Mouse (Mus musculus) CH12.LX (cell line): ENCODE measurements around the gene Nrxn3. TPM values are rescaled to one million over a fixed set of nuclear protein-coding genes. Genes with fewer than 3 reads are reported as not detected.

Experiments
- DNase-seq: peaks from one replicate; pipeline ENCODE4 v3.0.0-alpha.2; 2013; ENCODE audit errors: extremely low read depth
- H3K27ac ChIP-seq: 2 replicates; pipeline ENCODE4 v1.5.1; 2012; ENCODE audit warnings: low read depth, mild to moderate bottlenecking, control low read depth, moderate library complexity; ENCODE audit not compliant: insufficient read depth
- H3K27me3 ChIP-seq: replicated peaks from 2 replicates; pipeline ENCODE3; 2012; ENCODE audit warnings: inconsistent platforms
- H3K36me3 ChIP-seq, 2 experiments: replicated peaks in 1 of 2; 2 replicates each; pipeline versions ENCODE3 to v1.6.1; 2012; ENCODE audit warnings: inconsistent platforms in 1 of 2, low read length in 1 of 2, mild to moderate bottlenecking in 1 of 2, mixed read lengths in 1 of 2, moderate library complexity in 1 of 2; ENCODE audit not compliant: control insufficient read depth in 1 of 2, insufficient read depth in 1 of 2
- H3K4me1 ChIP-seq, 2 experiments: 2 replicates each; pipeline ENCODE4 v1.6.1; 2012; ENCODE audit warnings: inconsistent platforms in 1 of 2, moderate library complexity in 1 of 2; ENCODE audit not compliant: insufficient read depth in 2 of 2, control insufficient read depth in 1 of 2
- H3K4me2 ChIP-seq: 2 replicates; pipeline ENCODE4 v1.6.1; 2012; ENCODE audit warnings: low read depth, mild to moderate bottlenecking, control low read depth; ENCODE audit not compliant: poor library complexity, insufficient read depth, severe bottlenecking
- H3K4me3 ChIP-seq, 3 experiments: fragments of 150-350 bp in 1 of 3; sonication (generic) in 1 of 3; replicated peaks in 1 of 3; 2 replicates each; pipeline versions ENCODE3 to v1.5.1; 2011 to 2012; ENCODE audit warnings: low read depth in 2 of 3, low read length in 2 of 3, mild to moderate bottlenecking in 2 of 3, moderate library complexity in 2 of 3, control low read depth in 1 of 3, improper control_type of control experiment in 1 of 3, inconsistent platforms in 1 of 3, mixed read lengths in 1 of 3; ENCODE audit not compliant: poor library complexity in 1 of 3
- H3K79me2 ChIP-seq: replicated peaks from 2 replicates; pipeline ENCODE4 v1.6.1; 2012; ENCODE audit warnings: mild to moderate bottlenecking, moderate library complexity; ENCODE audit not compliant: control insufficient read depth, poor library complexity, insufficient read depth, severe bottlenecking; ENCODE audit errors: extremely low read depth
- H3K9ac ChIP-seq: 2 replicates; pipeline ENCODE4 v1.6.1; 2012; ENCODE audit warnings: low read depth, mild to moderate bottlenecking, control low read depth, moderate library complexity; ENCODE audit not compliant: insufficient read depth
- H3K9me3 ChIP-seq: replicated peaks from 2 replicates; pipeline ENCODE3; 2012; ENCODE audit warnings: low read length, inconsistent platforms, mixed read lengths
- CHD1 ChIP-seq: IDR thresholded peaks from 2 replicates; pipeline ENCODE4 v1.6.1; 2012; ENCODE audit warnings: low read depth, low read length, improper control_type of control experiment, inconsistent platforms
- CTCF ChIP-seq, 2 experiments: IDR thresholded peaks in 1 of 2; conservative IDR thresholded peaks in 1 of 2; 2 replicates each; pipeline ENCODE4 v1.5.1; 2011 to 2012; ENCODE audit warnings: low read depth in 2 of 2, low read length in 2 of 2, improper control_type of control experiment in 1 of 2, inconsistent platforms in 1 of 2, mild to moderate bottlenecking in 1 of 2, moderate library complexity in 1 of 2
- ELF1 ChIP-seq: IDR thresholded peaks from 2 replicates; pipeline ENCODE4 v1.6.1; 2014; ENCODE audit warnings: low read depth, mild to moderate bottlenecking, inconsistent platforms, low read length, improper control_type of control experiment
- EP300 ChIP-seq: IDR thresholded peaks from 2 replicates; pipeline ENCODE4 v1.6.1; 2011; ENCODE audit warnings: low read length, improper control_type of control experiment
- GABPA ChIP-seq: IDR thresholded peaks from 2 replicates; pipeline ENCODE4 v1.6.1; 2012; ENCODE audit warnings: low read depth, low read length, improper control_type of control experiment, inconsistent platforms; ENCODE audit not compliant: insufficient replicate concordance
- IRF4 ChIP-seq: IDR thresholded peaks from 2 replicates; pipeline ENCODE4 v1.6.1; 2014; ENCODE audit warnings: low read depth, mild to moderate bottlenecking, inconsistent platforms, low read length, improper control_type of control experiment
- JUN ChIP-seq: IDR thresholded peaks from 2 replicates; pipeline ENCODE4 v1.6.1; 2011; ENCODE audit warnings: low read depth, mild to moderate bottlenecking, low read length, improper control_type of control experiment, moderate library complexity; ENCODE audit not compliant: insufficient read depth
- KAT2A ChIP-seq: IDR thresholded peaks from 2 replicates; pipeline ENCODE4 v1.6.1; 2012; ENCODE audit warnings: low read length, improper control_type of control experiment, inconsistent platforms; ENCODE audit not compliant: insufficient replicate concordance
- MAX ChIP-seq: IDR thresholded peaks from 2 replicates; pipeline ENCODE4 v1.6.1; 2011; ENCODE audit warnings: low read length, improper control_type of control experiment
- MAZ ChIP-seq: IDR thresholded peaks from 2 replicates; pipeline ENCODE4 v1.6.1; 2012; ENCODE audit warnings: low read depth, mild to moderate bottlenecking, inconsistent platforms, low read length, improper control_type of control experiment, moderate library complexity
- MXI1 ChIP-seq: IDR thresholded peaks from 2 replicates; pipeline ENCODE4 v1.6.1; 2011; ENCODE audit warnings: mild to moderate bottlenecking, low read depth, low read length, improper control_type of control experiment
- NELFE ChIP-seq: IDR thresholded peaks from 2 replicates; pipeline ENCODE4 v1.6.1; 2011; ENCODE audit warnings: low read depth, low read length, improper control_type of control experiment
- PAX5 ChIP-seq: IDR thresholded peaks from 2 replicates; pipeline ENCODE4 v1.6.1; 2012; ENCODE audit warnings: low read length, inconsistent platforms, mixed read lengths
- POLR2A ChIP-seq: IDR thresholded peaks from 2 replicates; pipeline ENCODE4 v1.6.1; 2011; ENCODE audit warnings: low read depth, mild to moderate bottlenecking, improper control_type of control experiment, low read length
- RAD21 ChIP-seq: IDR thresholded peaks from 2 replicates; pipeline ENCODE4 v1.6.1; 2011; ENCODE audit warnings: low read depth, mild to moderate bottlenecking, low read length, improper control_type of control experiment, moderate library complexity
- RCOR1 ChIP-seq: conservative IDR thresholded peaks from 2 replicates; pipeline ENCODE4 v1.6.1; 2012; ENCODE audit warnings: low read depth, mild to moderate bottlenecking, inconsistent platforms, low read length, improper control_type of control experiment
- SIN3A ChIP-seq: IDR thresholded peaks from 2 replicates; pipeline ENCODE4 v1.6.1; 2012; ENCODE audit warnings: low read length, improper control_type of control experiment, inconsistent platforms
- SMC3 ChIP-seq: IDR thresholded peaks from 2 replicates; pipeline ENCODE4 v1.6.1; 2011; ENCODE audit warnings: low read depth, low read length, improper control_type of control experiment
- TCF12 ChIP-seq: IDR thresholded peaks from 2 replicates; pipeline ENCODE4 v1.6.1; 2014; ENCODE audit warnings: low read depth, mild to moderate bottlenecking, inconsistent platforms, low read length, improper control_type of control experiment
- USF1 ChIP-seq: IDR thresholded peaks from 2 replicates; pipeline ENCODE4 v1.6.1; 2014; ENCODE audit warnings: low read depth, mild to moderate bottlenecking, inconsistent platforms, low read length, improper control_type of control experiment
- ZC3H11A ChIP-seq: IDR thresholded peaks from 2 replicates; pipeline ENCODE4 v1.6.1; 2012; ENCODE audit warnings: low read depth, mild to moderate bottlenecking, inconsistent platforms, low read length, improper control_type of control experiment
- ZNF384 ChIP-seq: IDR thresholded peaks from 2 replicates; pipeline ENCODE4 v1.6.1; 2012; ENCODE audit warnings: low read depth, low read length, improper control_type of control experiment, inconsistent platforms
- dilution Hi-C: fragments of 300-500 bp; cut with MboI; formaldehyde crosslinking; loops from 2 replicates; pipeline ENCODE4 v1.14.3; 2020; ENCODE audit warnings: low sequenced_read_pairs; ENCODE audit not compliant: extremely low pct_unique_long_range_greater_than_20kb, extremely low pct_ligation_motif_present
- in situ Hi-C: fragments of 300-500 bp; cut with MboI; formaldehyde crosslinking; loops from 3 replicates; pipeline ENCODE4 v1.14.3; 2019; ENCODE audit warnings: low sequenced_read_pairs, low pct_ligation_motif_present, low pct_unique_long_range_greater_than_20kb, mixed read lengths
- polyA plus RNA-seq: library from polyadenylated mRNA; unstranded; fragments of >175 nt; gene quantifications from 2 replicates; pipeline ENCODE4 v1.2.1, GENCODE M21; 2012; ENCODE audit warnings: low read depth; ENCODE audit not compliant: insufficient read length
- total RNA-seq, 2 experiments: library from RNA; depleted of rRNA; stranded (reverse); fragments of 300-350 nt in 1 of 2; fragments of >200 nt in 1 of 2; gene quantifications; 2 replicates each; pipeline ENCODE4 v1.2.3; 2012 to 2014

Nrxn3 gene
- total and polyA plus RNA-seq, 3 experiments, result 0.04 to 0.17 (median 0.09) TPM

- no peaks in the 10 kb centered on the region for H3K27me3 ChIP-seq
These were observed 137.0 kb downstream of the Nrxn3 start for GRCm38 (mm10) chr12:88859456-88860345.

GRCm38 (mm10) chr12:88860397-88860796, 137.7 kb downstream of the Nrxn3 start:
- TF ChIP-seq RCOR1 (no peak), SMC3 (no peak), ZNF384 (no peak), NELFE (no peak), CHD1 (no peak), ZC3H11A (no peak), EP300 (no peak), USF1 (no peak), IRF4 (no peak), PAX5 (no peak)
- Histone ChIP-seq H3K4me3 (no peak overlapping the region), H3K27me3 (no peaks in the 10 kb centered on the region), H3K27ac (no peak overlapping the region), H3K79me2 (no peaks in the 10 kb centered on the region), H3K4me1 (no peaks in the 10 kb centered on the region), H3K36me3 (no peaks in the 10 kb centered on the region), H3K4me2 (no peak overlapping the region), H3K9me3 (no peaks in the 10 kb centered on the region), H3K9ac (no peak overlapping the region)
- no peak for DNase-seq
- in situ Hi-C loops (no loop called here), dilution Hi-C loops (no loop called here)

More at GRCm38 (mm10) chr12:88859456-88860345, 137.0 kb downstream of the Nrxn3 start:
- H3K9me3 ChIP-seq, result no peaks in the 10 kb centered on the region
- H3K79me2 ChIP-seq, result no peaks in the 10 kb centered on the region
- H3K4me1 ChIP-seq, result peaks cover 0 to 4% of the 10 kb centered on the region in 2 experiments; a peak in 1 of 4 replicates
- no peak overlapping the region for H3K4me3 ChIP-seq
- no peaks in the 10 kb centered on the region for H3K36me3 ChIP-seq
- in situ Hi-C loops (no loop called here), dilution Hi-C loops (no loop called here)
- no peak for DNase-seq
- H3K27ac ChIP-seq, result no peak overlapping the region
- TF ChIP-seq TCF12, result no peak
- TF ChIP-seq ZNF384, result no peak
- no peak for TF ChIP-seq SIN3A
- no peak for TF ChIP-seq NELFE
- no peak for TF ChIP-seq GABPA
- TF ChIP-seq CTCF (conservative IDR thresholded peaks at IDR 0.05 in 1 of 2, IDR thresholded peaks at IDR 0.05 in 1 of 2; ENCODE audit: low read depth in 2 of 2, low read length in 2 of 2), result no peak
- no peak for TF ChIP-seq RCOR1
- no peak for TF ChIP-seq MAX
- no peak for TF ChIP-seq ELF1
- no peak for TF ChIP-seq SMC3
- TF ChIP-seq MAZ, result no peak
- TF ChIP-seq PAX5, result no peak
- TF ChIP-seq JUN, result no peak
- no peak for TF ChIP-seq RAD21
- no peak for TF ChIP-seq KAT2A
- no peak for TF ChIP-seq POLR2A
- no peak for TF ChIP-seq MXI1
- no peak overlapping the region for H3K9ac ChIP-seq
- no peak overlapping the region for H3K4me2 ChIP-seq
